Mouse (Mus musculus): ENCODE results near the gene Myo18b.

GRCm38 (mm10) chr5:112844460-112844859 is 51.7 kb downstream of the Myo18b start:
- no peak for TF ChIP-seq CTCF (IDR thresholded peaks at IDR 0.05; ENCODE audit: control insufficient read depth, insufficient read depth, insufficient replicate concordance, low read depth, low read length)
- no peak for TF ChIP-seq POLR2A (IDR thresholded peaks at IDR 0.05; ENCODE audit: control insufficient read depth, low read depth, low read length)
